Mouse (Mus musculus): ENCODE data around the gene Slc15a1. TPM values are rescaled to one million over a fixed set of nuclear protein-coding genes. Genes with fewer than 3 reads are reported as not detected.

Gene Slc15a1
- total and polyA plus RNA-seq, 2 experiments from 2014 or later: 0.04 TPM; not detected in 1

DNA sequence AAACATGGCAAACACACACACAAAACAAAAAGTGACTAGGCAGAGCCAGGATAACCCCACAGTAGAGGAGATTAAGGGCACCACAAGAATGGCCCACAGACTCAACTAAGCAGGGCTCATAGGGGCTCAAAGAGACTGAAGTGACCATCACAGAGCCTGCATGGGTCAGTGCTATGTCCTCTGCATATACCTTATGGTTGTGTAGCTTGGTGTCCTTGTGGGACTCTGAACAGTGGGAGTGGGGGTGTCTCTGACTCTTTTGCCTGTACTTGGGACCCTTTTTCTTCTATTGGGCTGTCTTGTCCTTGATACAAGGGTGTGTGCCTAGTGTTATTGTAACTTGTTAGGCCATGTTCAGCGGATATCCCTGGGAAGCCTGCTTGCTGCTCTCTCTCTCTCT, 46.5 kb downstream of the Slc15a1 start:
- ATAC-seq (ENCODE audit: insufficient read depth, low read depth) (no peak), DNase-seq (ENCODE audit: low spot score) (no peak)
- H3K4me2 ChIP-seq (ENCODE audit: low read depth, low read length): no peak overlapping the region
- no peak overlapping the region for H3K9ac ChIP-seq (replicated peaks; ENCODE audit: low read depth, low read length)
- no peak overlapping the region for H3K4me3 ChIP-seq (ENCODE audit: low read depth, low read length)
- no peaks in the 10 kb centered on the region for H3K36me3 ChIP-seq (replicated peaks; ENCODE audit: control insufficient read depth, insufficient read depth, low read length)
- 85% methylated on average over 1 of the region's 1 CpGs for WGBS
- no peak overlapping the region for H3K27ac ChIP-seq (ENCODE audit: low read depth)
- TF ChIP-seq EP300 (IDR thresholded peaks at IDR 0.05; ENCODE audit: low read depth) (no peak), CTCF (IDR thresholded peaks at IDR 0.05; ENCODE audit: low read depth) (no peak)
- H3K27me3 ChIP-seq (ENCODE audit: control insufficient read depth, insufficient read depth, low read length): no peaks in the 10 kb centered on the region
- H3K4me1 ChIP-seq (ENCODE audit: control insufficient read depth, insufficient read depth): no peaks in the 10 kb centered on the region
- H3K9me3 ChIP-seq (replicated peaks; ENCODE audit: control insufficient read depth, low read length): peaks cover 5% of the 10 kb centered on the region; the same call in 1 of the 2 replicates

DNA sequence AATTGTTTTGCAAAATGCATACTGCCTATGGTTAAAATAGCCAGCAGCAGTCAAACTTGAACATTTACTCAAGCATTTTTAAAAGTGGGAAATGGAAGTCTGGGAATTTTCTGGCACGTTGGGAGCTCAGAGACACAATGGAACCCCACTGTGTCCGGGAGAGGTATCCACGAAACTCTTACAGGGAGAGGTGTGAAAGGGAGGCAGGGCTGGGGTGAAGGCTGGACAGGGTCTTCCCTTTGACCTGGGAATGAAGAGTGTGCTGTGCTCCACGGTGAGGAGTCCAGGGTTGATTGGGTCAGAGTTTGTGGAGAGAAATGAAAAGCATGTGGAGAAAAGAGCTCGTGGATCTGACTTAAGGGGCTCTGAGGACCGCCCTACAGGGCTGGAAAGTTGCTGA, 47.5 kb downstream of the Slc15a1 start:
- Histone ChIP-seq H3K36me3 (replicated peaks; ENCODE audit: control insufficient read depth, insufficient read depth, low read length) (no peaks in the 10 kb centered on the region), H3K27me3 (ENCODE audit: control insufficient read depth, insufficient read depth, low read length) (no peaks in the 10 kb centered on the region), H3K4me2 (ENCODE audit: low read depth, low read length) (no peak overlapping the region), H3K27ac (ENCODE audit: low read depth) (no peak overlapping the region), H3K4me1 (ENCODE audit: control insufficient read depth, insufficient read depth) (no peaks in the 10 kb centered on the region), H3K9me3 (replicated peaks; ENCODE audit: control insufficient read depth, low read length) (peaks cover 5% of the 10 kb centered on the region; the same call in 1 of the 2 replicates), H3K4me3 (ENCODE audit: low read depth, low read length) (no peak overlapping the region), H3K9ac (replicated peaks; ENCODE audit: low read depth, low read length) (no peak overlapping the region)
- ATAC-seq (ENCODE audit: insufficient read depth, low read depth) (no peak), DNase-seq (ENCODE audit: low spot score) (no peak)
- no peak for TF ChIP-seq EP300 (IDR thresholded peaks at IDR 0.05; ENCODE audit: low read depth)
- no peak for TF ChIP-seq CTCF (IDR thresholded peaks at IDR 0.05; ENCODE audit: low read depth)
- WGBS: 71% methylated on average over 6 of the region's 6 CpGs

DNA sequence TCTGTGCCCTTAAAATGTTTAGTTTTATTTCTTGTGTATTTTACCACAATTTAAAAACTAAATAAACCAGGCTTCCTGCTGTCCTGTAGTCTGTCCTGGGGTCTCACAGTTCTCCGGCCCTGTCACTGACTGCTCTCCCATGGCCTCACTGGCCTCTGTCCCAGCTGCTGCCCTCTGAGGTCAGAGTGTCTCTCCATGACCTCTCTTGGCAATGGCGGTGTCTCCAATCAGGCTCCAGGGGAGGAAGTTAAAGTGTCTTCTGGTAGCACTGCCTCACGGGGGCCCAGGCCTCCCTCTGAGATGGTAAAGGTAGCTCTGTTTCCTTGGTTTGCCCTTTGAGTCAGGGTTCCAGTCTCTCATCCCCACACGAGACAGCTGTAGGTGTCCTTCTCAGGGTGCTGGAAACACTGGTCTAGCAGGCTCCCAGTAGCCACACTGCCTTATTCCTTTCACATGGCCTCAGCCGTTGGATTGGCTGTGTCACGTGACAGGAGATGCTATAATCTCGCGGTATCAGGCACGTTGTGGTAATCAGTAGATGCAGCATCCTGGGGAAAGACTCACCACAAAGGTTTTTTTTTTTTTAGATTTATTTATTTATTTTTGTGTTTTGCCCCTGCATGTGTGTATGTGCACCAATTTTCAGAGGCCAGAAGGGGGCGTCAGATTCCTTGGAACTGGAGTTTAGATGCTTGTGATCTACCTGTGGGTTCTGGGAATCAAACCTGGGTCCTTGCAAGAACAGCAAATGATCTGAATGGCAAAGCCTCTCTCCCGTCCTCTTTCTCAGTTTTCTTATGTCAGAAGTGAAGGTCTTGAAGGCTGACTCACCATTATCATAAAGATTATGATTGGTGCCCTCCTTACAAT, 48.4 kb downstream of the Slc15a1 start:
- no peaks in the 10 kb centered on the region for H3K4me1 ChIP-seq (ENCODE audit: control insufficient read depth, insufficient read depth)
- 77% methylated on average over 11 of the region's 11 CpGs for WGBS

DNA sequence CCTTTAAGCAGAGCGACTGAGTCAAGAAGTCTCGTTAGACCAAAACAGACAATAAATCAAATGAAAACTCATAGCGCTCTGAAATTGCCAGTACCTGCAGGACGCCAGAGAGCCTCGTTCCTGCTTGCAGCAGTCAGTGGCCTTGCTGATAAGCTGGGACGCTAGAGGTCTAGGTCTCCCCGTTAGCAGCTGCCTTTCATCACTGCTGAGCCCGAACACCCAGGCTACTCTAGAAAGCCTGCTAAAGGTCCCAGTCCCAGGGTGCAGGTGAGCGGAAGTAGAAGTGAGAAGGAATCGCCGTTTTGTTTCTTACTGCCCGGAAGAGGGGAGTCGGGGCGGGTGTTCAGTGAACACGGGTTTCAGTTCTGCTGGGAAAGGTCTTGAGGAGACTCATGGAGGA, 49.1 kb downstream of the Slc15a1 start:
- Histone ChIP-seq H3K9ac (replicated peaks; ENCODE audit: low read depth, low read length) (no peak overlapping the region), H3K27me3 (ENCODE audit: control insufficient read depth, insufficient read depth, low read length) (no peaks in the 10 kb centered on the region), H3K4me2 (ENCODE audit: low read depth, low read length) (no peak overlapping the region), H3K4me3 (ENCODE audit: low read depth, low read length) (no peak overlapping the region), H3K27ac (ENCODE audit: low read depth) (no peak overlapping the region), H3K36me3 (replicated peaks; ENCODE audit: control insufficient read depth, insufficient read depth, low read length) (no peaks in the 10 kb centered on the region), H3K9me3 (replicated peaks; ENCODE audit: control insufficient read depth, low read length) (peaks cover 5% of the 10 kb centered on the region; the same call in 1 of the 2 replicates), H3K4me1 (ENCODE audit: control insufficient read depth, insufficient read depth) (no peaks in the 10 kb centered on the region)
- no peak for ATAC-seq (ENCODE audit: insufficient read depth, low read depth)
- no peak for DNase-seq (ENCODE audit: low spot score)
- TF ChIP-seq CTCF (IDR thresholded peaks at IDR 0.05; ENCODE audit: low read depth) (no peak), EP300 (IDR thresholded peaks at IDR 0.05; ENCODE audit: low read depth) (no peak)
- WGBS: 63% methylated on average over 15 of the region's 15 CpGs

More for the DNA sequence above, 48.4 kb downstream of the Slc15a1 start:
- H3K36me3 ChIP-seq (replicated peaks; ENCODE audit: control insufficient read depth, insufficient read depth, low read length): no peaks in the 10 kb centered on the region
- no peak overlapping the region for H3K27ac ChIP-seq (ENCODE audit: low read depth)
- no peak overlapping the region for H3K9ac ChIP-seq (replicated peaks; ENCODE audit: low read depth, low read length)
- H3K4me2 ChIP-seq (ENCODE audit: low read depth, low read length): no peak overlapping the region
- DNase-seq (ENCODE audit: low spot score) (no peak), ATAC-seq (ENCODE audit: insufficient read depth, low read depth) (no peak)
- peaks cover 5% of the 10 kb centered on the region; the same call in 1 of the 2 replicates for H3K9me3 ChIP-seq (replicated peaks; ENCODE audit: control insufficient read depth, low read length)
- no peaks in the 10 kb centered on the region for H3K27me3 ChIP-seq (ENCODE audit: control insufficient read depth, insufficient read depth, low read length)
- TF ChIP-seq EP300 (IDR thresholded peaks at IDR 0.05; ENCODE audit: low read depth): no peak
- TF ChIP-seq CTCF (IDR thresholded peaks at IDR 0.05; ENCODE audit: low read depth): no peak
- no peak overlapping the region for H3K4me3 ChIP-seq (ENCODE audit: low read depth, low read length)

DNA sequence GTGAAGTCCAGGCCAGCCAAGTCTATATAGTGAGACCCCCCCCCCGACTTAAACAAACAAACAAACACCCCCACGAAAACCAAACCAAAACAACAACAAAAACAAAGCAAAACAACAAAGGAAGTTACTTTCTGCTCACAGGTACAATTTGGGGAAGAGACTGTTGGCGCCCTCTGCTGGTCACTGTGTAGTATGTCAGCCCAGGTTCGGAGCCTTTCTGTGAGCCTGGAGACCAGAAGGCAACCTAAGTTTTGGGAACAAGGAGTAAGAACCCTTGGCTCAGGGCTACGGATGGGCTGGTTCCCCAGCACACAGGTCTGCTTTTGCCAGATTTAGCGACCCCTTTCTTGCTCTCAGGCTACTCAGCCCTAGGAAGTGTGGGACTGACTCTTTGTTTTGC, 49.5 kb downstream of the Slc15a1 start:
- no peak overlapping the region for H3K27ac ChIP-seq (ENCODE audit: low read depth)
- 4% methylated on average over 6 of the region's 6 CpGs for WGBS
- no peak for DNase-seq (ENCODE audit: low spot score)
- no peak overlapping the region for H3K9ac ChIP-seq (replicated peaks; ENCODE audit: low read depth, low read length)
- H3K4me2 ChIP-seq (ENCODE audit: low read depth, low read length): no peak overlapping the region
- H3K36me3 ChIP-seq (replicated peaks; ENCODE audit: control insufficient read depth, insufficient read depth, low read length): no peaks in the 10 kb centered on the region
- ATAC-seq (ENCODE audit: insufficient read depth, low read depth): no peak
- no peaks in the 10 kb centered on the region for H3K4me1 ChIP-seq (ENCODE audit: control insufficient read depth, insufficient read depth)
- peaks cover 5% of the 10 kb centered on the region; the same call in 1 of the 2 replicates for H3K9me3 ChIP-seq (replicated peaks; ENCODE audit: control insufficient read depth, low read length)
- H3K4me3 ChIP-seq (ENCODE audit: low read depth, low read length): no peak overlapping the region
- H3K27me3 ChIP-seq (ENCODE audit: control insufficient read depth, insufficient read depth, low read length): no peaks in the 10 kb centered on the region
- TF ChIP-seq EP300 (IDR thresholded peaks at IDR 0.05; ENCODE audit: low read depth): no peak
- peak; percentile 91 for TF ChIP-seq CTCF (IDR thresholded peaks at IDR 0.05; ENCODE audit: low read depth)

Measured in heart, postnatal 0 days (tissue).